Mouse (Mus musculus) limb, embryonic 14.5 days (tissue): ENCODE measurements around the gene Atrnl1. TPM values are rescaled to one million over a fixed set of nuclear protein-coding genes. Genes with fewer than 3 reads are reported as not detected.

ENCODE experiments used
- ATAC-seq: fragments of 200-750 bp; cut with Nextera tagmentation; 2 replicates; pipeline ENCODE4 v1.8.0; 2017; ENCODE audit warnings: low read depth, moderate number of reproducible peaks, moderate TSS enrichment; ENCODE audit not compliant: low FRiP score
- DNase-seq: peaks from one replicate; pipeline ENCODE4 v3.0.0-alpha.2; 2015; ENCODE audit warnings: low spot score
- H3K27ac ChIP-seq: fragments of 300-500 bp; sonication (generic); replicated peaks from 2 replicates; pipeline ENCODE4 v1.5.1; 2014; ENCODE audit warnings: low read depth, mild to moderate bottlenecking, low read length, moderate library complexity, mixed read lengths
- H3K27me3 ChIP-seq: fragments of 300-500 bp; sonication (generic); 2 replicates; pipeline ENCODE4 v1.6.1; 2014; ENCODE audit warnings: low read length, mixed read lengths; ENCODE audit not compliant: control insufficient read depth, insufficient read depth
- H3K36me3 ChIP-seq: fragments of 300-500 bp; sonication (generic); 2 replicates; pipeline ENCODE4 v1.6.1; 2014; ENCODE audit warnings: mild to moderate bottlenecking, low read length, moderate library complexity, mixed read lengths; ENCODE audit not compliant: control insufficient read depth, insufficient read depth
- H3K4me1 ChIP-seq: fragments of 300-500 bp; sonication (generic); 2 replicates; pipeline ENCODE4 v1.6.1; 2014; ENCODE audit warnings: antibody characterized with exemption, low read length, mixed read lengths; ENCODE audit not compliant: control insufficient read depth, insufficient read depth
- H3K4me2 ChIP-seq: fragments of 300-500 bp; sonication (generic); replicated peaks from 2 replicates; pipeline ENCODE4 v1.6.1; 2014; ENCODE audit warnings: low read depth, mild to moderate bottlenecking, low read length, moderate library complexity; ENCODE audit not compliant: severe bottlenecking
- H3K4me3 ChIP-seq: fragments of 300-500 bp; sonication (generic); replicated peaks from 2 replicates; pipeline ENCODE4 v1.5.1; 2014; ENCODE audit warnings: low read length
- H3K9ac ChIP-seq: fragments of 300-500 bp; sonication (generic); 2 replicates; pipeline ENCODE4 v1.6.1; 2014; ENCODE audit warnings: mild to moderate bottlenecking, low read depth, low read length, moderate library complexity; ENCODE audit not compliant: severe bottlenecking
- H3K9me3 ChIP-seq: fragments of 300-500 bp; sonication (generic); 2 replicates; pipeline ENCODE4 v1.6.1; 2016; ENCODE audit warnings: low read length; ENCODE audit not compliant: control insufficient read depth
- POLR2A ChIP-seq: fragments of 200-500 bp; IDR thresholded peaks from 2 replicates; pipeline ENCODE4 v1.8.0; 2012; ENCODE audit warnings: inconsistent platforms, mild to moderate bottlenecking, moderate library complexity, borderline replicate concordance; ENCODE audit not compliant: insufficient read depth, insufficient read length; ENCODE audit errors: extremely low read depth
- WGBS: fragments of 180-500 bp; shearing (Covaris S2); extraction: QIAGEN DNeasy Blood & Tissue Kit; methylation state at CpG from one replicate; pipeline ENCODE4 v1.1.7; 2014; 5-methylcytosine and 5-hydroxymethylcytosine counted together
- polyA plus RNA-seq, 2 experiments: library from polyadenylated mRNA; depleted of rRNA in 1 of 2; stranded (reverse) in 1 of 2; unstranded in 1 of 2; fragments of >200 nt; fragmentation: Nextera tagmentation in 1 of 2; extraction: Ambion mirVana in 1 of 2; gene quantifications; 2 replicates each; pipeline versions ENCODE4 v1.2.1 to v1.2.3; 2012 to 2014

The Atrnl1 gene
- polyA plus RNA-seq, 2 experiments, result 7.7 to 19.9 TPM

DNA sequence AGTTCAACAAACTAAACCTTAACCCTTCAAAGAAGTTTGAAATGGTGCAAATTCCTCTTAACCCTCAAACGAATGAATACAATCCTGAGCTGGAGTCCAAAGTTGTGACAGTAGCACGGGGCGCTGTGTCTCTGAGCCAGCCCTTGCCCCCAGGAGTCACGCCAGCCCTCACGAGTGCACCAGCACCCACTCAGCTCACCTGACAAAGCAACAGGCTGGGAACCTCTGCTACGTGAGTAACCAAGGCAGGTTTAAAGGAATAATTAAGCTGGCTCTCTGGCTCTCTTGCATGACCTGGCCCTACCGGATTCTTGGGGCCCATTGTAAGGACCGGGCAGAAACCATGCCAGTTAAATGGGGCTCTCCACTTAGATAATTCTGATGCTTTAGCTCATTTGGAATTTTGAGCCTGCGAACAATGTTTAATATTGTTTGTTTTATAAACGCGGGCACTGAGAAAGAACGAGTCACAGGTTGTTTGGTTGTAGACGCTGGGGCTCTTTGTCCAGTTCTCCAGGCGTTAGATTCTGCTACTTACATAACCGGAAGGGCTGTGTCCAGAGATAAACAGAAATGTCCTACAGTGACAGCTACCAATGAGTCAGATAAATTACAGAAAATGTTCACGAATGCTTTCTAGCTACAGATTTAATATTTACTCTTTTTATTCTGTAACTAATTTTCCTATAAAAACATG is 10.5 kb upstream of the Atrnl1 start:
- 59% methylated on average over 16 of the region's 16 CpGs for WGBS
- peaks cover 2% of the 10 kb centered on the region; the same call in 1 of the 2 replicates for H3K4me1 ChIP-seq
- TF ChIP-seq POLR2A, result no peak
- no peaks in the 10 kb centered on the region for H3K27me3 ChIP-seq
- no peaks in the 10 kb centered on the region for H3K36me3 ChIP-seq
- ATAC-seq, result no peak
- no peak overlapping the region for H3K9ac ChIP-seq
- DNase-seq, result no peak
- H3K4me3 ChIP-seq, result no peak overlapping the region
- H3K9me3 ChIP-seq, result peaks cover 4% of the 10 kb centered on the region; the same call in 1 of the 2 replicates
- H3K4me2 ChIP-seq, result no peak overlapping the region
- no peak overlapping the region for H3K27ac ChIP-seq

DNA sequence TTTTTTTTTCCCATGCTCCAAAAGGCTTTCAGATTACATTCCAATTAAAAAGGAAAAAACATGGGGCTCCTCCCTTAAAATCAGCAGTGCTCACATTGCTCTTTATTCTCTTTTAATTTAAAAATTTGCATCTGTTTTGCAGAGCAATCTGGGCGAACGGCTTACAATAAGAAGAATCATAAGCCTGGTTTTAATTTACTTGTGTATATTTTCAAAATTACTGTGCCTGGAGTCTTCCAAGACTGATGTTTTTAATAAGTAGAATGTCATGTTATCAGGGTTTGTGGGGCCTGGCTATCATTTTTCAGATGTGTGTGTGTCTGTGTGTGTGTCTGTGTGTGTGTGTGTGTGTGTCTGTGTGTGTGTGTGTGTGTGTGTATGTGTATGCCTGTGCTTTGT is 9.9 kb upstream of the Atrnl1 start:
- no peak for TF ChIP-seq POLR2A
- H3K36me3 ChIP-seq, result no peaks in the 10 kb centered on the region
- DNase-seq (no peak), ATAC-seq (no peak)
- no peak overlapping the region for H3K27ac ChIP-seq
- H3K9me3 ChIP-seq, result peaks cover 4% of the 10 kb centered on the region; the same call in 1 of the 2 replicates
- no peak overlapping the region for H3K9ac ChIP-seq
- peaks cover 2% of the 10 kb centered on the region; the same call in 1 of the 2 replicates for H3K4me1 ChIP-seq
- no peak overlapping the region for H3K4me3 ChIP-seq
- H3K4me2 ChIP-seq, result no peak overlapping the region
- 35% methylated on average over 2 of the region's 2 CpGs for WGBS
- H3K27me3 ChIP-seq, result no peaks in the 10 kb centered on the region

DNA sequence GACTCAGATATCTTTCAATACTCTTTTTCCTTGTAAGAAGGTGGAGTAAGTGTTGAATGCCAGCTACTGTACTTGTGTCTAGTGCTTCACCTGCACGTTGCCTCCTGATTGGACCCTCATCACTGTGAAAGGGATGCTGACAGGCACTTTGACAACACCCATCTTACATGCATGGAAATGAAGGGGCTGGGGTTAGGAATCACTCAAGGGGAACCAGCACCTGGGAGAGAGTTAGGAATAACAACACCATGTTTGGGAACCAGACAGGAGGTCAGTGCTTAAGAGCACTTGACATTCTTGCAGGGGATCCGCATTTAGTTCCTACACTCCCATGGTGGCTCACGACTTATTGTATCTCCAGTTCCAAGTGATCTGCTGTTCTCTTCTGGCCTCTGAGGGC is 7.2 kb upstream of the Atrnl1 start:
- no peaks in the 10 kb centered on the region for H3K27me3 ChIP-seq
- H3K9me3 ChIP-seq, result peaks cover 4% of the 10 kb centered on the region; the same call in 1 of the 2 replicates
- H3K4me1 ChIP-seq, result peaks cover 7% of the 10 kb centered on the region
- WGBS, result 91% methylated on average over 3 of the region's 3 CpGs
- no peak for ATAC-seq
- H3K9ac ChIP-seq, result no peak overlapping the region
- no peaks in the 10 kb centered on the region for H3K36me3 ChIP-seq
- no peak for TF ChIP-seq POLR2A
- H3K4me2 ChIP-seq, result no peak overlapping the region
- H3K4me3 ChIP-seq, result no peak overlapping the region
- no peak for DNase-seq
- no peak overlapping the region for H3K27ac ChIP-seq

DNA sequence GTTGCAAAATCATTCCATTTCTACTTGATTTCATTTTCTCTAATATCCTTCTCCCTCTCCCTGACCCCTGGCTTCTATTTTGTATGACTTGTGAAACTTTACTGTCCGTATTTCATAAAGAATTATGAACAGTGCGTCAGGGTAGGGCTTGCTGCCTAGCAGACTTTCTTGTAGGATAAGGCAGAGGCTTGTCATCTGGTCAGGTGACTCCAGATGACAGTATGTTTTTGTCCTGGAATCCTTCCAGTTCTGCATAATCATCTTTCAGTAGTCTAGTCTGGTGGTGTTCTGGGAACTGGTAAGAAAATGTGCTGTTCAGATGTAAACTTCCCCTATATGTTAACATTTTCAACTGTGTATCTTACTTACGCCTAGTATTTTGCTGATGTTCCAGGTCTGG is 4.9 kb upstream of the Atrnl1 start:
- Histone ChIP-seq H3K9ac (no peak overlapping the region), H3K36me3 (no peaks in the 10 kb centered on the region), H3K9me3 (peaks cover 4% of the 10 kb centered on the region; the same call in 1 of the 2 replicates), H3K4me1 (peaks cover 16% of the 10 kb centered on the region), H3K4me3 (no peak overlapping the region), H3K27ac (no peak overlapping the region), H3K27me3 (no peaks in the 10 kb centered on the region), H3K4me2 (no peak overlapping the region)
- ATAC-seq (no peak), DNase-seq (peak; percentile 61)
- WGBS, result 68% methylated on average over 3 of the region's 3 CpGs
- TF ChIP-seq POLR2A, result no peak

DNA sequence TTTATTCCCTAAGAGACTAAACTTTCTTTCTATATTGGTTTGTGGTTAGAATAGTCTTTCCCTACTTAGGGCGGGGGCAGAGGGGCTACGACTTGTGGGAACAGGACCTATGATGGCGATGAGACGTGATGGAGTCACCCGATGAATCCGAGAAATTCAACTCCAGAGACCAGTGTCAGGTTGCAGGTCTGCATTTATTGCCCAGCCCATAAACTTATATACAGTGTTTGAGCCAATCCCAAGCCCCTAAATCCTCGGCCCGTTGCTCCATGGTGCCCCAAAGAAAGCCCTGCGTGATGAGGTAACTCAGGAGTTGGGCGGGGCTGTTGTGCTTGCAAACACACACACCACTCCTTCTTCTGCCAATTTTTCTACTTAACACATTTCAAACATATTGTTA is 4.5 kb upstream of the Atrnl1 start:
- Histone ChIP-seq H3K27me3 (no peaks in the 10 kb centered on the region), H3K9ac (no peak overlapping the region), H3K36me3 (no peaks in the 10 kb centered on the region), H3K4me1 (peaks cover 16% of the 10 kb centered on the region), H3K4me2 (no peak overlapping the region), H3K4me3 (no peak overlapping the region), H3K9me3 (peaks cover 4% of the 10 kb centered on the region; the same call in 1 of the 2 replicates), H3K27ac (no peak overlapping the region)
- 43% methylated on average over 10 of the region's 10 CpGs for WGBS
- ATAC-seq (no peak), DNase-seq (no peak)
- TF ChIP-seq POLR2A, result no peak
